Mouse (Mus musculus) forebrain, postnatal 0 days (tissue): ENCODE measurements around the gene Hoxb4. TPM values are rescaled to one million over a fixed set of nuclear protein-coding genes. Genes with fewer than 3 reads are reported as not detected.

ENCODE experiments used
- ATAC-seq: fragments of 200-750 bp; cut with Nextera tagmentation; 2 replicates; pipeline ENCODE4 v1.8.0; 2017; ENCODE audit warnings: mild to moderate bottlenecking, moderate library complexity
- DNase-seq: peaks from one replicate; pipeline ENCODE4 v3.0.0-alpha.2; 2015
- H3K27ac ChIP-seq: fragments of 300-500 bp; sonication (generic); 2 replicates; pipeline ENCODE4 v1.5.1; 2014; ENCODE audit warnings: low read depth, mild to moderate bottlenecking, antibody characterized with exemption, low read length, moderate library complexity, mixed read lengths
- H3K27me3 ChIP-seq: fragments of 300-500 bp; sonication (generic); 2 replicates; pipeline ENCODE4 v1.6.1; 2014; ENCODE audit warnings: mild to moderate bottlenecking, low read length, mixed read lengths; ENCODE audit not compliant: insufficient read depth
- H3K36me3 ChIP-seq: fragments of 300-500 bp; sonication (generic); 2 replicates; pipeline ENCODE4 v1.6.1; 2014; ENCODE audit warnings: mild to moderate bottlenecking, moderate library complexity; ENCODE audit not compliant: insufficient read depth
- H3K4me1 ChIP-seq: fragments of 300-500 bp; sonication (generic); 2 replicates; pipeline ENCODE4 v1.6.1; 2014; ENCODE audit warnings: antibody characterized with exemption; ENCODE audit not compliant: insufficient read depth
- H3K4me2 ChIP-seq: fragments of 300-500 bp; sonication (generic); 2 replicates; pipeline ENCODE4 v1.6.1; 2014; ENCODE audit warnings: low read depth, mild to moderate bottlenecking, moderate library complexity
- H3K4me3 ChIP-seq: fragments of 300-500 bp; sonication (generic); 2 replicates; pipeline ENCODE4 v1.5.1; 2014; ENCODE audit warnings: low read depth, low read length, mixed read lengths
- H3K9ac ChIP-seq: fragments of 300-500 bp; sonication (generic); 2 replicates; pipeline ENCODE4 v1.6.1; 2014; ENCODE audit warnings: mild to moderate bottlenecking
- H3K9me3 ChIP-seq: fragments of 300-500 bp; sonication (generic); 2 replicates; pipeline ENCODE4 v1.6.1; 2016; ENCODE audit warnings: low read length
- CTCF ChIP-seq: sonication (generic); IDR thresholded peaks from 2 replicates; pipeline ENCODE4 v1.5.1; 2016; ENCODE audit warnings: antibody characterized with exemption, control low read depth, low read depth
- WGBS: fragments of 180-500 bp; shearing (Covaris S2); extraction: QIAGEN DNeasy Blood & Tissue Kit; methylation state at CpG from one replicate; pipeline ENCODE4 v1.1.7; 2014; 5-methylcytosine and 5-hydroxymethylcytosine counted together
- polyA plus RNA-seq: library from polyadenylated mRNA; unstranded; fragments of >200 nt; fragmentation: Nextera tagmentation; extraction: Ambion mirVana; gene quantifications from 2 replicates; pipeline ENCODE4 v1.2.1, GENCODE M21; 2015
- total RNA-seq: library from RNA; depleted of rRNA; stranded (reverse); fragments of >200 nt; gene quantifications from 2 replicates; pipeline ENCODE4 v1.2.3, GENCODE M21; 2014

The Hoxb4 gene
- total and polyA plus RNA-seq, 2 experiments from 2014 or later: not detected

DNA sequence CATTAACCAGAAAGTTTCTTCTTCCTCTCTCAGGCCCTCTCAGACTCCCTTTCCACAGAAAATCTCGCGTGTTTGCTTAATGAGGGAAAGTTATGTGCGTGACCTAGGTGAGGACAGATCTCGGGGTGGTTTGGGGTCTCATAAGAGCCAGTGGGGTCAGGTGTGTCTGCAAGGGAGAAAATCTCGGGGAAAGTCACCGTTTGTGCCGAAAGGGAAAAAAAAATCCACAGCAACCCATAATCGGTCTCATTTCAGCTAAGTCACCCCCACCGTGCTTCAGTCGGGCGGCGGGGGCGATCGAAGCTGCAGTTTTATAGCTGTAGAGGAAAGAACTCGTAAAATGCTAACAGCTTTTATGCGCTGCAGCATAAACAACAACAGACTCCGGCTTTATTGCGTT lies 36.7 kb upstream of the Hoxb4 start:
- Histone ChIP-seq H3K4me3 (no peak overlapping the region), H3K9ac (no peak overlapping the region), H3K9me3 (no peaks in the 10 kb centered on the region), H3K4me1 (no peaks in the 10 kb centered on the region), H3K27ac (no peak overlapping the region), H3K36me3 (no peaks in the 10 kb centered on the region), H3K4me2 (no peak overlapping the region), H3K27me3 (peaks cover 97% of the 10 kb centered on the region)
- DNase-seq (no peak), ATAC-seq (no peak)
- 5% methylated on average over 18 of the region's 18 CpGs for WGBS
- no peak for TF ChIP-seq CTCF

DNA sequence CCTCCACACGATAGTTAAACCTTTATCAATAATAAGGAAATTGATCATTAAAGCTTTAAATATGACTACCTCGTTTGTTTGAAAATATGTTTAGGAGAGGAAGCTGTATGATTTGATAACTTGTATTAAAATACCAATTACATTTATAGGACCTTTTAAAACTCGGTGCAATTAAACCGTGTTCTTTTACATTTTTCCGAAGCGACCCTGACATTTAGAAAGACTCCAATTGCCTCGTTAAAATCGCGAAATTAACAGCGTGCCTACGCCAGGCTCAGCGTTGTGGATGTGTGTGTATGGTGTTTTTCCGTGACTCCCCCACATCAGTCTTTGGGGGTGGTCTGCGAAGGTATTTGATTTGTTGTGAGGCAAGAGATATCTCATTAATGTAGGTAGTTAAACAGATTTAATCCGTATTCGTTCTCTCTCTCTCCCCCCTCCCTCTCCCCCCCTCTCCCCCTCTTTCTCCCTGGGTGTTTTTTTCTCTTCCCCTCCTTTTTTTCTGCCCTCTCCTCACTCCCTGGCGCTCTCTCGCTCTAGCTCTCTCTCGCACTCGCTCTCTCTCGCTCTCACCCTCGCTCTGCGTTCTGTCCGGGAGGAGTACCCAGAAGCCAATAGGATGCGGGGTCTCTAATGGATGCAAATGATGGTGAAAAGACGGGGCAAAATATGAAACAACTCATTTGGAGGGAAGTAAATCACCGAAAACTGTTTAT lies 36.1 kb upstream of the Hoxb4 start, which contains the start of gene Hoxb8:
TSS of gene Hoxb8 (plus strand) at position 51 of the 716 bp plus-strand sequence.
- 1% methylated on average over 27 of the region's 27 CpGs for WGBS
- Histone ChIP-seq H3K4me2 (no peak within 1 kb of the TSS), H3K9me3 (no peaks in the 10 kb centered on the region), H3K36me3 (no peaks in the 10 kb centered on the region), H3K27ac (no peak within 1 kb of the TSS), H3K4me3 (no peak within 1 kb of the TSS), H3K4me1 (no peaks in the 10 kb centered on the region), H3K9ac (no peak within 1 kb of the TSS), H3K27me3 (peaks cover 97% of the 10 kb centered on the region)
- no peak for TF ChIP-seq CTCF
- ATAC-seq (no peak), DNase-seq (peak; percentile 31)

- no peak overlapping the region for H3K9ac ChIP-seq
- H3K9me3 ChIP-seq: no peaks in the 10 kb centered on the region
- H3K4me1 ChIP-seq: no peaks in the 10 kb centered on the region
- 2% methylated on average over 49 of the region's 49 CpGs for WGBS
- ATAC-seq (no peak), DNase-seq (no peak)
- H3K4me2 ChIP-seq: no peak overlapping the region
- H3K27me3 ChIP-seq: peaks cover 97% of the 10 kb centered on the region
- no peaks in the 10 kb centered on the region for H3K36me3 ChIP-seq
- no peak for TF ChIP-seq CTCF
- no peak overlapping the region for H3K27ac ChIP-seq
- H3K4me3 ChIP-seq: no peak overlapping the region
Observed at GRCm38 (mm10) chr11:96282795-96283430, 35.2 kb upstream of the Hoxb4 start.

DNA sequence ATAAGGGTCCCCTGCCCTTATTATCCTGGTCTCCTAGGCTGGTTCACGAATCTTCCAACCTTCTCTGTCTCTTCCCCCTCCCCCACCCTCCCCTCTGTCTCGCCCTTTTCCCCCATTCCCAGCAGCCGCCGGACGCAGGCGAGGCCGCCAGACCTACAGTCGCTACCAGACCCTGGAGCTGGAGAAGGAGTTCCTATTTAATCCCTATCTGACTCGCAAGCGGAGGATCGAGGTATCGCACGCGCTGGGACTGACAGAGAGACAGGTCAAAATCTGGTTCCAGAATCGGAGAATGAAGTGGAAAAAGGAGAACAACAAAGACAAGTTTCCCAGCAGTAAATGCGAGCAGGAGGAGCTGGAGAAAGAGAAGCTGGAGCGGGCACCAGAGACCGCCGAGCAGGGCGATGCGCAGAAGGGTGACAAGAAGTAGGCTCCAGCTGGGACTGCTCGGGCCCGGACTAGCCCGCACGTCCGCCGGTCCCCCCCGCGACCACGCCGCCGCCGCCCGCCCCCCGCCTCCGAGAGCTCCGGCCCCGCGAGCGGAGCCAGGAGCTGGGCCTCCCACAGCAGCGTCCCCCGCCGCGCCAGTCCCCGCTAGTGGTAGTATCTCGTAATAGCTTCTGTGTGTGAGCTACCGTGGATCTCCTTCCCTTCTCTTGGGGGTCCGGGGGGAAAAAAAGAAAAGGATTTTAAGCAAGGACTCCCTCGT lies 33.9 kb upstream of the Hoxb4 start:
- no peak overlapping the region for H3K27ac ChIP-seq
- no peaks in the 10 kb centered on the region for H3K4me1 ChIP-seq
- peaks cover 97% of the 10 kb centered on the region for H3K27me3 ChIP-seq
- DNase-seq (peak; percentile 51), ATAC-seq (no peak; the same call in 1 of the 2 replicates)
- no peaks in the 10 kb centered on the region for H3K9me3 ChIP-seq
- peak overlapping the region; percentile 44 for H3K4me2 ChIP-seq
- H3K36me3 ChIP-seq: no peaks in the 10 kb centered on the region
- no peak overlapping the region for H3K9ac ChIP-seq
- 2% methylated on average over 48 of the region's 49 CpGs for WGBS
- TF ChIP-seq CTCF: peak; percentile 43
- H3K4me3 ChIP-seq: no peak overlapping the region

DNA sequence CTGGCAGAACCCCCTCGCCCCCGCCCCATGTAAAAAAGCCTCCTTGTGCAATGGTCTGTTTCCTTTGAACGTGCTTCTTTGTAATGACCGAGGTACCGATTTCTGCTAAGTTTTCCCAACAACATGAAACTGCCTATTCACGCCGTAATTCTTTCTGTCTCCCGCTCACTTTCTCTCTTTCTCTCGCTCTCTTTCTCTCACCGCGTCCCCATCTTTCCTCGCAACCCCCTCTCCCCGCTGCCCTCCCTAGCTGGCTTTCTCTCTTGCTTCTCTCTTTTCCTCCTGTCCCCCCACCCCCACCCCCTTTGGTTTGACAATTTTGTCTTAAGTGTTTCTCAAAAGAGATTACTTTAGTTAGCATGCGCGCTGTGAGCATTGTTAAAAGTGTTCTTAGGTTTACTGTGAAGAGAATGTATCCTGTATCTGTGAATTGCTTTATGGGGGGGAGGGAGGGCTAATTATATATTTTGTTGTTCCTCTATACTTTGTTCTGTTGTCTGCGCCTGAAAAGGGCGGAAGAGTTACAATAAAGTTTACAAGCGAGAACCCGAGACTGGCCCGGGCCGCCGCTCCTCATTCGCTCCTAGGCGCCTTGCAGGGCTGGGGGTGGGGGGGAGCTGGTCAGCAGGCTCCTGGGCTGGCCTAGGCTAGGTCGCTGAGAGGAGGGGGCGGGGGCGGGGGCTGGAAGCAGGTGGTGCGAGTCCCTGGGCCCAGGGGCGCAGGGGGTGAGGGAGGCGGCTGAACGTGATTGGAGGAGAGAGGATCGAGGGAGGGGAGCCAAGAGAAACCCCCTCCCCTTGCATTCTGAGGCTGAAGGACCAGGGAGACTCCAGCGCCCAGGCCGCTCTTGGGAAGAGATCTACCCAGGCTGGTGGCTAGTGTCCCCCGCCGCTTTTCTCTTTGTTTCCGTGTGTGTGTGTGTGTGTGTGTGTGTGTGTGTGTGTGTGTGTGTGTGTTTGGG lies 33.0 kb upstream of the Hoxb4 start:
- DNase-seq (no peak), ATAC-seq (no peak)
- H3K9ac ChIP-seq: no peak overlapping the region
- peaks cover 97% of the 10 kb centered on the region for H3K27me3 ChIP-seq
- 2% methylated on average over 33 of the region's 37 CpGs for WGBS
- H3K36me3 ChIP-seq: no peaks in the 10 kb centered on the region
- H3K4me2 ChIP-seq: no peak overlapping the region
- H3K9me3 ChIP-seq: no peaks in the 10 kb centered on the region
- TF ChIP-seq CTCF: no peak
- no peaks in the 10 kb centered on the region for H3K4me1 ChIP-seq
- no peak overlapping the region for H3K4me3 ChIP-seq
- H3K27ac ChIP-seq: no peak overlapping the region
